ENCODE assay signal across 27 mouse cellular contexts in genomic region chr1:161004942-161005341, GRCm38 (mm10). TPM values are rescaled to one million over a fixed set of nuclear protein-coding genes. Genes with fewer than 3 reads are reported as not detected.
DNase-seq lines count a peak whose midpoint lies in the region; ATAC-seq and TF ChIP-seq lines count a peak whose summit lies in the region.
"Had no signal": no experiment of that assay in that cellular context is flagged by ENCODE, and none has a peak within 500 bp of the region (broad histone marks: within the 10 kb centered on the region; RNA-seq: fewer than 3 reads in every experiment).

No protein-coding gene starts in this region.

- H3K27me3 ChIP-seq in heart, embryonic 11.5 days (ENCODE audit: control insufficient read depth, insufficient read depth, low read length) = no peaks in the 10 kb centered on the region
- no peaks in the 10 kb centered on the region for H3K27me3 ChIP-seq in liver, adult 2 months (ENCODE audit: control insufficient read depth, insufficient read depth, low read length)
- H3K27me3 ChIP-seq in liver, embryonic 11.5 days (replicated peaks; ENCODE audit: control insufficient read depth, insufficient read depth, low read length) = no peaks in the 10 kb centered on the region
- no peaks in the 10 kb centered on the region for H3K27me3 ChIP-seq in hindbrain, embryonic 12.5 days
- H3K27me3 ChIP-seq: embryonic facial prominence, embryonic 12.5 days; embryonic facial prominence, embryonic 15.5 days; heart, embryonic 12.5 days; heart, embryonic 15.5 days had no signal

- H3K9ac ChIP-seq in heart, embryonic 11.5 days (ENCODE audit: low read depth, low read length) = no peak overlapping the region
- no peak overlapping the region for H3K9ac ChIP-seq in liver, adult 2 months (ENCODE audit: low read depth, low read length)
- H3K9ac ChIP-seq in liver, embryonic 11.5 days (ENCODE audit: low read depth, low read length) = no peak overlapping the region
- H3K9ac ChIP-seq in ES-E14 (ENCODE audit: insufficient read depth, low read depth, low read length, poor library complexity, severe bottlenecking) = no peak overlapping the region
- H3K9ac ChIP-seq in hindbrain, embryonic 12.5 days = no peak overlapping the region
- H3K9ac ChIP-seq: embryonic facial prominence, embryonic 12.5 days; embryonic facial prominence, embryonic 15.5 days; forebrain, postnatal 0 days; heart, embryonic 12.5 days; heart, embryonic 15.5 days; hindbrain, embryonic 14.5 days had no signal

- WGBS in heart, embryonic 11.5 days (ENCODE audit: insufficient replicate concordance) = 71% methylated on average over 4 of the region's 4 CpGs
- whole genome bisulfite sequencing in liver, adult 2 months = 92% methylated on average over 4 of the region's 4 CpGs
- WGBS in liver, embryonic 11.5 days = 75% methylated on average over 4 of the region's 4 CpGs
- WGBS in hindbrain, embryonic 12.5 days = 70% methylated on average over 4 of the region's 4 CpGs

- peaks cover 2% of the 10 kb centered on the region; the same call in 1 of the 2 replicates for H3K36me3 ChIP-seq in heart, embryonic 11.5 days (ENCODE audit: control insufficient read depth, insufficient read depth, low read length)
- peaks cover 58% of the 10 kb centered on the region for H3K36me3 ChIP-seq in liver, adult 2 months (ENCODE audit: control insufficient read depth, insufficient read depth, low read length)
- H3K36me3 ChIP-seq in liver, embryonic 11.5 days (ENCODE audit: control insufficient read depth, insufficient read depth, low read length) = no peaks in the 10 kb centered on the region
- H3K36me3 ChIP-seq in ES-E14 (ENCODE audit: control insufficient read depth, insufficient read depth, low read length, poor library complexity, severe bottlenecking) = peaks cover 4% of the 10 kb centered on the region; the same call in 1 of the 2 replicates
- peaks cover 9% of the 10 kb centered on the region; the same call in 1 of the 2 replicates for H3K36me3 ChIP-seq in hindbrain, embryonic 12.5 days

- no peaks in the 10 kb centered on the region for H3K79me2 ChIP-seq in liver, adult 2 months (ENCODE audit: control insufficient read depth, insufficient read depth, low read length)

- no peaks in the 10 kb centered on the region for H3K9me3 ChIP-seq in heart, embryonic 11.5 days (replicated peaks; ENCODE audit: control insufficient read depth, low read length)
- no peaks in the 10 kb centered on the region for H3K9me3 ChIP-seq in liver, embryonic 11.5 days (ENCODE audit: control insufficient read depth, low read length)
- H3K9me3 ChIP-seq in ES-E14 (ENCODE audit: control insufficient read depth, insufficient read depth, low read depth, low read length) = no peaks in the 10 kb centered on the region
- H3K9me3 ChIP-seq in hindbrain, embryonic 12.5 days (replicated peaks) = no peaks in the 10 kb centered on the region
- H3K9me3 ChIP-seq: embryonic facial prominence, embryonic 12.5 days; embryonic facial prominence, embryonic 15.5 days; G1E; heart, embryonic 12.5 days; heart, embryonic 15.5 days; hindbrain, embryonic 10.5 days had no signal

- peak; percentile 74 for DNase-seq in heart, adult 11 months
- peak; percentile 37 for DNase-seq in liver, adult 2 months (ENCODE audit: extremely low read depth, low read depth, low spot score)
- DNase-seq in liver, embryonic 11.5 days (ENCODE audit: low spot score) = no peak
- DNase-seq in ES-E14 (ENCODE audit: low read depth, low spot score) = no peak
- DNase-seq in spleen, adult 18-20 months = no peak
- DNase-seq: adrenal gland, adult 8-10 months; adrenal gland, postnatal 25 days; B cell, adult 2 months; forebrain, postnatal 0 days; gastrocnemius, adult 2 months; gastrocnemius, postnatal 14 days; heart, adult 18-20 months; heart, postnatal 10 days; heart, postnatal 36 days; kidney, adult 11 months had no signal

- TF ChIP-seq CTCF in liver, adult 2 months (IDR thresholded peaks at IDR 0.05; ENCODE audit: low read depth, low read length) = no peak

- no peak overlapping the region for H3K4me3 ChIP-seq in heart, embryonic 11.5 days (ENCODE audit: low read depth, low read length)
- H3K4me3 ChIP-seq in liver, adult 2 months (ENCODE audit: insufficient read depth, low read depth, low read length) = no peak overlapping the region
- H3K4me3 ChIP-seq in liver, embryonic 11.5 days (ENCODE audit: low read depth, low read length) = no peak overlapping the region
- no peak overlapping the region for H3K4me3 ChIP-seq in ES-E14 (ENCODE audit: insufficient read depth in 1 of 2, low read depth in 1 of 2, low read length in 2 of 2, poor library complexity in 1 of 2, severe bottlenecking in 1 of 2)
- no peak overlapping the region for H3K4me3 ChIP-seq in hindbrain, embryonic 12.5 days
- H3K4me3 ChIP-seq: embryonic facial prominence, embryonic 12.5 days; embryonic facial prominence, embryonic 15.5 days; gastrocnemius, adult 2 months; heart, embryonic 12.5 days; heart, embryonic 15.5 days; hindbrain, embryonic 10.5 days had no signal

- in situ Hi-C loops in ES-E14 (cut with MboI; ENCODE audit: low sequenced_read_pairs in 2 of 2, unreplicated experiment in 2 of 2) = no loop called here

- no peak for TF ChIP-seq POLR2A in liver, adult 2 months (IDR thresholded peaks at IDR 0.05; ENCODE audit: extremely low read depth, insufficient read depth, low read length)

- no peak overlapping the region for H3K4me2 ChIP-seq in heart, embryonic 11.5 days
- H3K4me2 ChIP-seq in liver, embryonic 11.5 days = no peak overlapping the region
- no peak overlapping the region for H3K4me2 ChIP-seq in hindbrain, embryonic 12.5 days (replicated peaks)
- H3K4me2 ChIP-seq: embryonic facial prominence, embryonic 12.5 days; embryonic facial prominence, embryonic 15.5 days; heart, embryonic 12.5 days; heart, embryonic 15.5 days; hindbrain, embryonic 14.5 days had no signal

- no peaks in the 10 kb centered on the region for H3K4me1 ChIP-seq in heart, embryonic 11.5 days (ENCODE audit: control insufficient read depth, insufficient read depth, low read length)
- 0 out of 2 replicates have a peak, but pooled peaks cover 2% of the 10 kb centered on the region for H3K4me1 ChIP-seq in liver, adult 2 months (ENCODE audit: control insufficient read depth, insufficient read depth, low read length)
- no peaks in the 10 kb centered on the region for H3K4me1 ChIP-seq in liver, embryonic 11.5 days (replicated peaks; ENCODE audit: control insufficient read depth, insufficient read depth, low read length)
- H3K4me1 ChIP-seq in ES-E14 (ENCODE audit: control insufficient read depth in 2 of 2, insufficient read depth in 2 of 2, low read length in 2 of 2, poor library complexity in 1 of 2) = peaks cover 6% of the 10 kb centered on the region in 2 experiments; a peak in 2 of 4 replicates
- H3K4me1 ChIP-seq in hindbrain, embryonic 12.5 days = no peaks in the 10 kb centered on the region
- H3K4me1 ChIP-seq: embryonic facial prominence, embryonic 12.5 days; heart, embryonic 12.5 days; heart, embryonic 15.5 days; hindbrain, embryonic 10.5 days had no signal

- H3K27ac ChIP-seq in heart, embryonic 11.5 days (ENCODE audit: low read depth, low read length) = no peak overlapping the region
- H3K27ac ChIP-seq in liver, adult 2 months (replicated peaks; ENCODE audit: insufficient read depth, low read depth, low read length) = no peak overlapping the region
- no peak overlapping the region for H3K27ac ChIP-seq in liver, embryonic 11.5 days (ENCODE audit: low read depth, low read length)
- H3K27ac ChIP-seq in ES-E14 (ENCODE audit: insufficient read depth, low read depth, low read length, poor library complexity, severe bottlenecking) = no peak overlapping the region
- no peak overlapping the region for H3K27ac ChIP-seq in hindbrain, embryonic 12.5 days
- H3K27ac ChIP-seq: embryonic facial prominence, embryonic 12.5 days; embryonic facial prominence, embryonic 15.5 days; gastrocnemius, adult 2 months; heart, embryonic 15.5 days; hindbrain, embryonic 10.5 days; hindbrain, embryonic 14.5 days; hindbrain, postnatal 0 days had no signal

- ATAC-seq in heart, embryonic 11.5 days (replicated peaks; ENCODE audit: insufficient number of reproducible peaks, low FRiP score, low TSS enrichment) = no peak
- ATAC-seq in liver, embryonic 11.5 days (replicated peaks; ENCODE audit: low FRiP score) = no peak
- no peak for ATAC-seq in hindbrain, embryonic 12.5 days (ENCODE audit: low FRiP score)
- ATAC-seq: forebrain, embryonic 14.5 days; forebrain, postnatal 0 days; hindbrain, postnatal 0 days; inflammation-experienced regulatory T-cells, adult 6 months had no signal

TF ChIP-seq in ES-E14, 5 proteins besides CTCF, POLR2A, EP300 and RAD21:
- TF ChIP-seq MAFK (IDR thresholded peaks at IDR 0.05; ENCODE audit: insufficient read depth, low read depth, low read length) (peak; percentile 60; the same call in 1 of the 2 replicates), HCFC1 (IDR thresholded peaks at IDR 0.05; ENCODE audit: borderline replicate concordance, insufficient read depth, low read length) (no peak), ZC3H11A (IDR thresholded peaks at IDR 0.05; ENCODE audit: borderline replicate concordance, low read depth, low read length) (no peak), ZNF384 (IDR thresholded peaks at IDR 0.05; ENCODE audit: low read depth, low read length) (no peak), CHD2 (IDR thresholded peaks at IDR 0.05; ENCODE audit: low read depth, low read length) (no peak)

RNA-seq across cellular contexts. Expression of gene Serpinc1, which starts 26.6 kb away (rescaled TPM):
- polyA plus RNA-seq in heart, embryonic 11.5 days (2014; fragmentation: Nextera tagmentation; extraction: Ambion mirVana) = 1.2 and 2.4 TPM in 2 replicates
- 3,274 and 4,209 TPM in 2 replicates for total RNA-seq in liver, adult 2 months (2014; rRNA removed)
- 4,695 and 5,808 TPM in 2 replicates for polyA plus RNA-seq in liver, adult 2 months (2012; rRNA removed)
- 209 and 215 TPM in 2 replicates for polyA plus RNA-seq in liver, embryonic 11.5 days (2014; fragmentation: Nextera tagmentation; extraction: Ambion mirVana)
- 0.89 and 1.4 TPM in 2 replicates for total RNA-seq in ES-E14 (2012; rRNA removed)
- polyA plus RNA-seq in hindbrain, embryonic 12.5 days (2016; fragmentation: Nextera tagmentation; extraction: Ambion mirVana) = 2.6 and 2.9 TPM in 2 replicates

RNA-seq across cellular contexts. Expression of gene Zbtb37, which starts 29.7 kb away (rescaled TPM):
- 8.0 and 11.2 TPM in 2 replicates for polyA plus RNA-seq in heart, embryonic 11.5 days (2014; fragmentation: Nextera tagmentation; extraction: Ambion mirVana)
- total RNA-seq in liver, adult 2 months (2014; rRNA removed) = 4.3 and 4.4 TPM in 2 replicates
- 0.33 and 0.97 TPM in 2 replicates for polyA plus RNA-seq in liver, adult 2 months (2012; rRNA removed)
- 3.4 and 4.8 TPM in 2 replicates for polyA plus RNA-seq in liver, embryonic 11.5 days (2014; fragmentation: Nextera tagmentation; extraction: Ambion mirVana)
- total RNA-seq in ES-E14 (2012; rRNA removed) = 10.7 and 13.0 TPM in 2 replicates
- 9.6 and 11.4 TPM in 2 replicates for polyA plus RNA-seq in hindbrain, embryonic 12.5 days (2016; fragmentation: Nextera tagmentation; extraction: Ambion mirVana)

Comparison
In these comparisons a context has a peak if more than half of its experiments do, and no peak if none do; other contexts are left out.
1. DNase-seq: peak in heart, adult 11 months (single experiment) and liver, adult 2 months (single experiment); none in liver, embryonic 11.5 days (single experiment), ES-E14 (single experiment) and spleen, adult 18-20 months (0 of 2).
2. RNA of gene Serpinc1, which starts 26.6 kb away (polyA plus RNA-seq): 4,695 to 5,808 TPM in liver, adult 2 months and 209 to 215 TPM in liver, embryonic 11.5 days; 2.6 to 2.9 TPM in hindbrain, embryonic 12.5 days and 1.2 to 2.4 TPM in heart, embryonic 11.5 days; every median in the first group is over 10 times any median in the second.